Mouse (Mus musculus) embryonic fibroblast, embryonic 13.5 days (primary cell): Measurements from ENCODE around the gene Cwh43.

ENCODE experiments used
- CTCF ChIP-seq: IDR thresholded peaks from 2 replicates; pipeline ENCODE4 v1.5.1; 2011; ENCODE audit warnings: mild to moderate bottlenecking, control low read depth, low read length, moderate library complexity, borderline replicate concordance; ENCODE audit not compliant: insufficient read depth
- POLR2A ChIP-seq: IDR thresholded peaks from 2 replicates; pipeline ENCODE4 v1.6.1; 2011; ENCODE audit warnings: low read depth, mild to moderate bottlenecking, control low read depth, low read length, moderate library complexity

- TF ChIP-seq CTCF, result no peak
- TF ChIP-seq POLR2A, result no peak
These were observed 46.1 kb upstream of the Cwh43 start for GRCm38 (mm10) chr5:73359752-73360141.
